Mouse (Mus musculus) lung, embryonic 14.5 days (tissue): ENCODE data around the gene Nr1h2. TPM values are rescaled to one million over a fixed set of nuclear protein-coding genes. Genes with fewer than 3 reads are reported as not detected.
A peak's percentile ranks its signal among the peaks of the same experiment; 100 is the strongest.

ENCODE experiments used
- ATAC-seq: fragments of 200-750 bp; cut with Nextera tagmentation; 2 replicates; pipeline ENCODE4 v1.8.0; 2017; ENCODE audit warnings: mild to moderate bottlenecking, moderate TSS enrichment, moderate library complexity; ENCODE audit not compliant: insufficient read depth
- DNase-seq: peaks from one replicate; pipeline ENCODE4 v3.0.0-alpha.2; 2015
- H3K27ac ChIP-seq: fragments of 300-500 bp; sonication (generic); 2 replicates; pipeline ENCODE4 v1.5.1; 2014; ENCODE audit warnings: low read depth, mild to moderate bottlenecking, moderate library complexity
- H3K27me3 ChIP-seq: fragments of 300-500 bp; sonication (generic); 2 replicates; pipeline ENCODE4 v1.6.1; 2014; ENCODE audit warnings: low read length, control low read depth; ENCODE audit not compliant: insufficient read depth
- H3K36me3 ChIP-seq: fragments of 300-500 bp; sonication (generic); 2 replicates; pipeline ENCODE4 v1.6.1; 2014; ENCODE audit warnings: control low read depth; ENCODE audit not compliant: insufficient read depth
- H3K4me1 ChIP-seq: fragments of 300-500 bp; sonication (generic); 2 replicates; pipeline ENCODE4 v1.6.1; 2014; ENCODE audit warnings: antibody characterized with exemption, control low read depth; ENCODE audit not compliant: insufficient read depth
- H3K4me2 ChIP-seq: fragments of 300-500 bp; sonication (generic); 2 replicates; pipeline ENCODE4 v1.6.1; 2014; ENCODE audit warnings: mild to moderate bottlenecking
- H3K4me3 ChIP-seq: fragments of 300-500 bp; sonication (generic); 2 replicates; pipeline ENCODE4 v1.5.1; 2014; ENCODE audit warnings: low read depth, low read length
- H3K9ac ChIP-seq: fragments of 300-500 bp; sonication (generic); 2 replicates; pipeline ENCODE4 v1.6.1; 2014
- H3K9me3 ChIP-seq: fragments of 300-500 bp; sonication (generic); 2 replicates; pipeline ENCODE4 v1.6.1; 2016; ENCODE audit warnings: low read depth, low read length, control low read depth
- CTCF ChIP-seq: IDR thresholded peaks from 2 replicates; pipeline ENCODE4 v1.5.1; 2016; ENCODE audit warnings: antibody characterized with exemption, low read depth
- WGBS: fragments of 180-500 bp; shearing (Covaris S2); extraction: QIAGEN DNeasy Blood & Tissue Kit; methylation state at CpG from one replicate; pipeline ENCODE4 v1.1.7; 2014; 5-methylcytosine and 5-hydroxymethylcytosine counted together
- microRNA-seq: library from miRNA; unstranded; fragments of <30 nt; microRNA quantifications from one replicate; pipeline ENCODE4, GENCODE M21; 2016; ENCODE audit warnings: borderline number of aligned reads
- polyA plus RNA-seq: library from polyadenylated mRNA; unstranded; fragments of >200 nt; fragmentation: Nextera tagmentation; extraction: Ambion mirVana; gene quantifications from 2 replicates; pipeline ENCODE4 v1.2.1, GENCODE M21; 2014

The Nr1h2 gene
- polyA plus RNA-seq, 1 experiment from 2014 or later: 66.0 TPM

- H3K4me1 ChIP-seq: 0 out of 2 replicates have a peak, but pooled peaks cover 3% of the 10 kb centered on the region
- ATAC-seq (no peak), DNase-seq (no peak)
- H3K27me3 ChIP-seq: peaks cover 43% of the 10 kb centered on the region
- H3K4me3 ChIP-seq: no peak overlapping the region
- no peak overlapping the region for H3K27ac ChIP-seq
- 67% methylated on average over 2 of the region's 2 CpGs for WGBS
- H3K36me3 ChIP-seq: no peaks in the 10 kb centered on the region
- H3K9me3 ChIP-seq: no peaks in the 10 kb centered on the region
- no peak for TF ChIP-seq CTCF
- no peak overlapping the region for H3K4me2 ChIP-seq
- H3K9ac ChIP-seq: no peak overlapping the region
Measured at GRCm38 (mm10) chr7:44523056-44523455, 30.7 kb downstream of the Nr1h2 start.

- WGBS: 2% methylated on average over 20 of the region's 20 CpGs
- H3K27me3 ChIP-seq: peaks cover 35% of the 10 kb centered on the region
- peak; percentile 45; the same call in 1 of the 2 replicates for ATAC-seq
- peak overlapping the region; percentile 13; the same call in 1 of the 2 replicates for H3K4me2 ChIP-seq
- peak; percentile 80 for TF ChIP-seq CTCF
- peak; percentile 82 for DNase-seq
- no peak overlapping the region for H3K9ac ChIP-seq
- H3K36me3 ChIP-seq: no peaks in the 10 kb centered on the region
- no peaks in the 10 kb centered on the region for H3K9me3 ChIP-seq
- no peak overlapping the region for H3K4me3 ChIP-seq
- no peak overlapping the region for H3K27ac ChIP-seq
- 0 out of 2 replicates have a peak, but pooled peaks cover 3% of the 10 kb centered on the region for H3K4me1 ChIP-seq
Measured at GRCm38 (mm10) chr7:44521710-44522109, 32.0 kb downstream of the Nr1h2 start.

DNA sequence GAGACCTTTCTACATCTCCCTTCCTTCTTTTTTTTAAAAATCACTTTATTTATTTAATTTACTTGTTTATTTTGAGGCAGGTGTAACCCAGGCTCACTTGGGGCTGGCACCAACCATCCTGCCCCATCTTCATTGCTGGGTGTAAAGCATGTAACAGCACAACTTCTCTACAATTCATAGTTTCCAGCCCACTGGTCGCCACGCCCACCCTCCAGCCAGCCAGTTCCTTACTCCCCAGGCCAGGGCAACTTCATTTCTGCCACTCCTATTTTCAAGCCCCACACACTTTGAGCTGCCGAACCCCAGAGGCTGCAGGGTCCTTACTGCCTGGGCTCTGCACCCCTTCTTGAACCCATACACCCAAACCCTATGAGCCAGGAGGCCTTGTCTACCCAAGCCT lies 32.8 kb downstream of the Nr1h2 start:
- H3K4me2 ChIP-seq: no peak overlapping the region
- no peak overlapping the region for H3K27ac ChIP-seq
- no peak overlapping the region for H3K4me3 ChIP-seq
- no peaks in the 10 kb centered on the region for H3K36me3 ChIP-seq
- TF ChIP-seq CTCF: no peak
- peaks cover 29% of the 10 kb centered on the region for H3K27me3 ChIP-seq
- no peaks in the 10 kb centered on the region for H3K9me3 ChIP-seq
- no peak overlapping the region for H3K9ac ChIP-seq
- 55% methylated on average over 3 of the region's 3 CpGs for WGBS
- DNase-seq: no peak
- no peak for ATAC-seq
- 0 out of 2 replicates have a peak, but pooled peaks cover 3% of the 10 kb centered on the region for H3K4me1 ChIP-seq

DNA sequence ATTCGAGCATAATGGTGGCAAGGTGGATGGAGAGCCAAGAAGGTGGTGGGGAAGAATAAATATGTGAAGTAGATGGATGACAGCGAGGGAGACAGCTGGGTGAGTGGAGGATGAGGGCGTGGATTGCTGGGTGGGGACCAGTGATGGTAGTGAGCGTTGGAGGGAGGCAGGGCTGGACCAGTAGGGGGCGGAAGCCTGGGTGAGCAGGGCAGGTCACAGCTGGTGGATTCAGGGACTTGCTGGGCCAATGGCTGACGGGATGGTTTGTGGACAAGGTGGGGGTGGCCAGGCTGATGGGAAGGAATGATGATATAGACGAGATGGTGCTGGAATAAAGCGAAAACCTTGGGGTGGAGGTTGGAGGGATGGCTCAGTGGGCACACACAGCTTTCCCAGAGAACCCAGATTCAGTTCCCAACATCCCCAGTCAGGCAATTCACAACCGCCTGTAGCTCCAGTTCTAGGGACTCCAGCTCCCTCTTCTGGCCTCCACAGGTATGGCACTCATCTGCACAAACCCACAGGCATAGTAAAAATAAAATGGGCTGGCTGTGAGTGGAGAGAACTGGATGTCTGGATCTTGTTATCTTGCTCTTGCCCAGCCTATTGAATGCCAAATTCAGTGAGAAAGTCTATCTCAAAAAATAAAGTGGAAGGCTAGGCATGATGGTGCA lies 34.4 kb downstream of the Nr1h2 start:
- H3K36me3 ChIP-seq: no peaks in the 10 kb centered on the region
- TF ChIP-seq CTCF: peak; percentile 41; the same call in 1 of the 2 replicates
- peaks cover 22% of the 10 kb centered on the region for H3K27me3 ChIP-seq
- no peak for ATAC-seq
- no peak for DNase-seq
- H3K4me3 ChIP-seq: no peak overlapping the region
- no peak overlapping the region for H3K27ac ChIP-seq
- H3K4me2 ChIP-seq: no peak overlapping the region
- WGBS: 60% methylated on average over 9 of the region's 9 CpGs
- no peak overlapping the region for H3K9ac ChIP-seq
- H3K9me3 ChIP-seq: no peaks in the 10 kb centered on the region
- H3K4me1 ChIP-seq: no peaks in the 10 kb centered on the region

- Histone ChIP-seq H3K9me3 (no peaks in the 10 kb centered on the region), H3K4me2 (no peak overlapping the region), H3K9ac (no peak overlapping the region), H3K4me1 (no peaks in the 10 kb centered on the region), H3K27me3 (no peaks in the 10 kb centered on the region), H3K36me3 (no peaks in the 10 kb centered on the region), H3K4me3 (no peak overlapping the region), H3K27ac (no peak overlapping the region)
- ATAC-seq (no peak), DNase-seq (no peak)
- TF ChIP-seq CTCF: no peak
Measured at GRCm38 (mm10) chr7:44507491-44507890, 46.3 kb downstream of the Nr1h2 start.

DNA sequence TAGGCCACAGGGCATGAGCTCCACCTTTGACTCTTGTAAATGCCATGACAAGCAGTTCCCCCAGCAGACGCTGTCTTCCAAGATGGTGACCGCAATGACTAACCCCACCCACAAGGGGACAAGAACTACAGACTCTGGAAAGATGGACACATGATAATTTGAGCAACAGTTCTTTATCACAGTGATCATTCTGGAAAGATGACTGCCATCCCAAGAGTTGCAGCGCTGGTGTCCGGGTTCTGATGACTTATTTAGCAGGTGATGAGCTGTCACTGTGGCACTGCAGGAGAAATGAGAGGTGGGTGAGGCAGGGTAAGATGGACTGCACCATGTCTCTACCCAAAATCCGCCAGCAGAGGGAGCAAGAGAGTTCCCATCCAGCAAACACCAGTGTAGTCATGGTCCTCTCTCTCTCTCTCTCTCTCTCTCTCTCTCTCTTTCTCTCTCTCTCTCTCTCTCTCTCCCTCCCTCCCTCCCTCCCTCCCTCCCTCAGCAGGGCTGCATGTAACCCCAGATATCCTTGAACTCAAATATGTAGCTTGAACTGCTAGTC lies 52.1 kb downstream of the Nr1h2 start:
- DNase-seq (peak; percentile 82), ATAC-seq (no peak; the same call in 1 of the 2 replicates)
- Histone ChIP-seq H3K27ac (no peak overlapping the region), H3K4me3 (no peak overlapping the region), H3K9me3 (no peaks in the 10 kb centered on the region), H3K36me3 (no peaks in the 10 kb centered on the region), H3K27me3 (peaks cover 4% of the 10 kb centered on the region; the same call in 1 of the 2 replicates), H3K4me2 (no peak overlapping the region), H3K4me1 (no peaks in the 10 kb centered on the region; the same call in 1 of the 2 replicates), H3K9ac (no peak overlapping the region)
- 26% methylated on average over 5 of the region's 5 CpGs for WGBS
- peak; percentile 80 for TF ChIP-seq CTCF

DNA sequence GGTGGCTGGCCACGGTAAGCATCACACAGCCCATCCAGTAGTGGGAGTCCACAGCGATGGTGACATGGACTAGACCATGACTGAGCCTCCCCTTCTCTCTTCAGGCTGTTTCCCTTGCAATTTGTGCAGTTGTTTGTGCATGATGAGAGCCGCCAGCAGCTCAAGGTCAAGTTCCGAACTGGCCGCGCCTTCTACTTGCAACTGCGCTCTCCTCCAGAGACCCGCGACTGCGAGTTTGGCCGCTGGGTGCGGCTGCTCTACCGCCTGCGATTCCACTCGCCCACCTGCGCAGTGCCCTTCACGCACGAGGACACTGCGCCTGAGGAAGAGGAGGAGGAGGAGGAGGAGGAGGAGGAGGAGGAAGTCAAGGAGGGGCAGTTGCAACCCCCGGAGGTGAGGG lies 53.7 kb downstream of the Nr1h2 start:
- ATAC-seq: no peak
- Histone ChIP-seq H3K36me3 (no peaks in the 10 kb centered on the region), H3K4me1 (peaks cover 7% of the 10 kb centered on the region), H3K27me3 (peaks cover 4% of the 10 kb centered on the region; the same call in 1 of the 2 replicates), H3K9me3 (no peaks in the 10 kb centered on the region), H3K9ac (no peak overlapping the region), H3K27ac (no peak overlapping the region), H3K4me2 (no peak overlapping the region), H3K4me3 (no peak overlapping the region)
- no peak for DNase-seq
- whole genome bisulfite sequencing: 45% methylated on average over 20 of the region's 20 CpGs
- no peak for TF ChIP-seq CTCF

Small RNAs within 50 kb of the gene (microRNA-seq; reads per million reads assigned to microRNA genes)
- gene Mir7053: 0.71 reads per million

Other genes starting within 250 kb of the Nr1h2 start
- gene Clec11a, start 247.0 kb downstream of the Nr1h2 start, polyA plus RNA-seq: 1.8 TPM in 2 replicates
- gene Shank1, start 243.7 kb downstream of the Nr1h2 start, polyA plus RNA-seq: 1.3 and 1.6 TPM in 2 replicates
- 2.0 and 2.9 TPM in 2 replicates for gene Syt3, start 169.8 kb downstream of the Nr1h2 start, polyA plus RNA-seq
- 0.71 and 1.2 TPM in 2 replicates for gene 1700008O03Rik, start 168.1 kb downstream of the Nr1h2 start, polyA plus RNA-seq
- gene Lrrc4b, start 124.9 kb downstream of the Nr1h2 start, polyA plus RNA-seq: 1.5 TPM in 2 replicates
- 0.28 TPM in 1 of 2 replicates, not detected in the other for gene Aspdh, start 88.6 kb downstream of the Nr1h2 start, polyA plus RNA-seq
- gene Josd2, start 86.0 kb downstream of the Nr1h2 start, polyA plus RNA-seq: 82.7 and 87.6 TPM in 2 replicates
- gene Emc10, start 57.4 kb downstream of the Nr1h2 start, polyA plus RNA-seq: 122 and 133 TPM in 2 replicates
- gene Fam71e1, start 57.4 kb downstream of the Nr1h2 start, polyA plus RNA-seq: 9.1 and 11.3 TPM in 2 replicates
- 0.14 and 0.26 TPM in 2 replicates for gene Mybpc2, start 29.3 kb downstream of the Nr1h2 start, polyA plus RNA-seq
- 0.07 and 0.18 TPM in 2 replicates for gene Spib, start 21.9 kb downstream of the Nr1h2 start, polyA plus RNA-seq
- gene Pold1, start 5.1 kb downstream of the Nr1h2 start, polyA plus RNA-seq: 91.6 and 105 TPM in 2 replicates
- 4.7 and 6.8 TPM in 2 replicates for gene Napsa, start 18.4 kb upstream of the Nr1h2 start, polyA plus RNA-seq
- gene Kcnc3, start 36.7 kb upstream of the Nr1h2 start, polyA plus RNA-seq: 0.70 and 0.97 TPM in 2 replicates
- 33.6 and 37.3 TPM in 2 replicates for gene Myh14, start 116.9 kb upstream of the Nr1h2 start, polyA plus RNA-seq
- gene Izumo2, start 154.8 kb upstream of the Nr1h2 start, polyA plus RNA-seq: not detected in 2 replicates
- gene Vrk3, start 194.5 kb upstream of the Nr1h2 start, polyA plus RNA-seq: 34.7 and 36.3 TPM in 2 replicates
- gene Zfp473, start 197.1 kb upstream of the Nr1h2 start, polyA plus RNA-seq: 0.92 and 2.3 TPM in 2 replicates